Mouse (Mus musculus) myocyte (in vitro differentiated cells): Measurements from ENCODE around the gene Hmga2.

Experiments
- CEBPB ChIP-seq: IDR thresholded peaks from 2 replicates; pipeline ENCODE4 v1.6.1; 2011; ENCODE audit warnings: mild to moderate bottlenecking, moderate library complexity; ENCODE audit not compliant: poor library complexity, insufficient read depth, severe bottlenecking
- E2F4 ChIP-seq: IDR thresholded peaks from one replicate; pipeline ENCODE4 v1.6.1; 2011; ENCODE audit warnings: mild to moderate bottlenecking, control low read depth, moderate library complexity; ENCODE audit not compliant: insufficient read depth
- MAX ChIP-seq: IDR thresholded peaks from one replicate; pipeline ENCODE4 v1.6.1; 2011; ENCODE audit warnings: low read depth, mild to moderate bottlenecking, control low read depth
- MYOD1 ChIP-seq, 3 experiments: IDR thresholded peaks; one replicate each; pipeline ENCODE4 v1.6.1; 2011; ENCODE audit warnings: control low read depth in 2 of 3, low read depth in 2 of 3, mild to moderate bottlenecking in 2 of 3, moderate library complexity in 1 of 3; ENCODE audit not compliant: insufficient read length in 2 of 3, control insufficient read depth in 1 of 3
- POLR2A ChIP-seq: IDR thresholded peaks from one replicate; pipeline ENCODE4 v1.6.1; 2011; ENCODE audit warnings: low read depth, mild to moderate bottlenecking, control low read depth, moderate library complexity; ENCODE audit not compliant: insufficient read length
- POLR2AphosphoS2 ChIP-seq: IDR thresholded peaks from one replicate; pipeline ENCODE4 v1.6.1; 2011; ENCODE audit warnings: low read depth, control low read depth; ENCODE audit not compliant: insufficient read length
- TCF12 ChIP-seq: IDR thresholded peaks from one replicate; pipeline ENCODE4 v1.6.1; 2011; ENCODE audit warnings: mild to moderate bottlenecking, control low read depth; ENCODE audit not compliant: poor library complexity, insufficient read depth, severe bottlenecking
- USF1 ChIP-seq: IDR thresholded peaks from one replicate; pipeline ENCODE4 v1.6.1; 2011; ENCODE audit warnings: low read depth, mild to moderate bottlenecking, control low read depth, moderate library complexity

GRCm38 (mm10) chr10:120384797-120385600 is 91.3 kb downstream of the Hmga2 start:
- TF ChIP-seq POLR2A (no peak), CEBPB (no peak), E2F4 (no peak), USF1 (no peak), MYOD1 (IDR thresholded peaks at IDR 0.05; ENCODE audit: control insufficient read depth in 1 of 3, insufficient read length in 2 of 3, low read depth in 2 of 3) (no peak), POLR2AphosphoS2 (no peak), TCF12 (no peak), MAX (no peak)
